Mouse (Mus musculus) thymus, adult 2 months (tissue): Measurements from ENCODE around the gene Lrrc75b.
"Not testable (repeated sequence)": the region's sequence is repeated elsewhere in the genome, so short reads cannot be mapped to it uniquely, and the experiment has no call there.

Source experiments
- CTCF ChIP-seq: fragments of 200-500 bp; IDR thresholded peaks from 2 replicates; pipeline ENCODE4 v1.5.1; 2012; ENCODE audit warnings: mild to moderate bottlenecking, control low read depth, low read length, moderate library complexity, borderline replicate concordance; ENCODE audit not compliant: control insufficient read depth, poor library complexity, insufficient read depth; ENCODE audit errors: extremely low read depth
- POLR2A ChIP-seq: fragments of 200-500 bp; IDR thresholded peaks from 2 replicates; pipeline ENCODE4 v1.6.1; 2012; ENCODE audit warnings: mild to moderate bottlenecking, low read length, control low read depth, moderate library complexity; ENCODE audit not compliant: control insufficient read depth, poor library complexity, insufficient read depth; ENCODE audit errors: extremely low read depth

GRCm38 (mm10) chr10:75505928-75506327 is 54.2 kb downstream of the Lrrc75b start:
- TF ChIP-seq CTCF, POLR2A: not testable (repeated sequence)
